Mouse (Mus musculus) kidney, adult 10 weeks (tissue): ENCODE measurements around the gene Olfr845. TPM values are rescaled to one million over a fixed set of nuclear protein-coding genes. Genes with fewer than 3 reads are reported as not detected.

Source experiments
- polyA plus RNA-seq: library from polyadenylated mRNA; stranded (reverse); fragments of 350-450 nt; fragmentation: Illumina TruSeq; extraction: RNeasy Lipid Tissue Mini Kit (QIAGEN cat#74804); gene quantifications from one replicate; pipeline ENCODE4 v1.2.3, GENCODE M21; 2014; ENCODE audit warnings: low read depth, low replicate concordance

Olfr845 gene
- not detected for polyA plus RNA-seq

DNA sequence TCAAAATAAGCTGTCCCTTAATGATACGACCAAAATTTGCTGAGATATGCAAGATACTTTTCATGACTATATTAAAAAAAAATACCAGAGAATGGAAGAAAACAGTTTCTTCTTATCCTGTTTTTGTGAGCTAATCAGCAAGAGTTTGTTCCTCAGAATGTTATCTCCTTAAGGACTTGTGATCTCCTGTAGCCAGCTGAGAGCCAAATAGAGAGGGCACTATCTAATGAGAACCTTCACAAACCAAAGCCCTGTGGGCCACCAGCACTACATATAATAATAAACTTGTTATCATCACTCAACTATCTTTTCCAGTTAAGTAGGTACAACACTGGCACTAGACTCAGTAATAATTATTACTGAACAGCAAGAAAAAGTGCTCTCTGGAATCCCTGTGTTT is at the start of gene Olfr845:
TSS of gene Olfr845 (plus strand) at position 301 of the 400 bp plus-strand sequence.

DNA sequence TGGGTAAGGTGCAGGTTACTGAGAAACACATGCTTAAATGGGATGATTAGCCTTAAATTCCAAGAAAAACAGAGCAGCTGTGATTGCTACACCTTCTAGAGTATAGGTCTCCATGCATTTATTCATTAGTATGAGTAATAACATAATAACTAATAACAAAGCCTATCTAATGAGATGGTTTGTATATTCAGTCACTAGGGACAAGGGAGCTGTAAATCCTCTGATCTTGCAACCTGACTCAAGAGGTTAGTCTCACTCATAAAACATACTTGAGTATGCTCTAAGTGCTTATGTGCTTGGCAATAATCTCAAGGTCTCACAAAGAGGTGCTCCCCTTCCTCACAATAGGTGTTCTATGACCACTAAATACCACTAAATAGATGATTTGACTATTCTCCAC is 20.2 kb upstream of the Olfr845 start, which contains the start of gene Olfr844:
TSS of gene Olfr844 (plus strand) at position 301 of the 400 bp plus-strand sequence.

DNA sequence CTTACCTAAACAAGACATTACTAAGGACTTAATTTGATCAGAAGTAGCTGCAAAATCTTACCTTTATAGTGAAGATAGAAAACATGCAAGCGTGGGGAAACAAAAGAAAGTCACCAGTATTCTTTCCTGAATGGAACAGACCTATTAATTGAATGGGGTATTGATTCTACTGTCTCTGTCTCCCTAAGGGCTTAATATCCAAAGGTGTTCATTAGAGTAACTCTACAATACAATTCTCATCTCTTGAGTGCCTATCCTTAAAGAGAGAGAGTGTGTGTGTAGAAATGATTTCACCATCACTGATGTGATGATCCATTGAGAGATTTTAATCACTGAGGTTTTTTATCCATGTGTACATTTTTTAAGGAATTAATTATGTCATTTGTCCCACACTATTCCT is 27.6 kb downstream of the Olfr845 start, which contains the start of gene Olfr846:
TSS of gene Olfr846 (minus strand) at position 101 of the 400 bp plus-strand sequence.

DNA sequence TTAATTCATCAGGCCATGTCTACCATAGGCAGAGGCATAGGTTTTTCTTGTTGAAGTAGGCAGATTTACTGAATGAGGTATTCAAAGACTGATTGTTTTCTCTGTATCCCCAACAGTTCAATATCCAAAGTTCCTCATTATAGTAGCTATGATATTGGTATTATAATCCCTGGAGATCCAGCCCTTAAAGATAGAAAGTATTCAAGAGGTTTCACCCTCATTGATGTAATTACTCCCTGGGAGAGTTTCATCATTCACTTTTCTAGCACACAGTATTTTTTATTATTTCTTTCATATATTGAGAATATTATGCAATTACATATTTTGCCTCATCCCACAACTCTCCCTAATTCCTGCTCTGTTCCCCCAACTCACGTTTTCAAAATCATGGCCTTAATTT is 42.3 kb downstream of the Olfr845 start, which contains the start of gene Olfr847:
TSS of gene Olfr847 (minus strand) at position 101 of the 400 bp plus-strand sequence.

Other genes with a start within 250 kb of the Olfr845 start
- gene Olfr836, start 216.1 kb upstream of the Olfr845 start, polyA plus RNA-seq: not detected
- not detected for gene Olfr837, start 200.1 kb upstream of the Olfr845 start, polyA plus RNA-seq
- gene Olfr839-ps1, start 159.1 kb upstream of the Olfr845 start, polyA plus RNA-seq: not detected
- not detected for gene Olfr843, start 84.5 kb upstream of the Olfr845 start, polyA plus RNA-seq
- not detected for gene Olfr844, start 20.1 kb upstream of the Olfr845 start, polyA plus RNA-seq
- gene Olfr846, start 27.5 kb downstream of the Olfr845 start, polyA plus RNA-seq: not detected
- not detected for gene Olfr847, start 42.2 kb downstream of the Olfr845 start, polyA plus RNA-seq
- not detected for gene Olfr849, start 103.8 kb downstream of the Olfr845 start, polyA plus RNA-seq
- not detected for gene Olfr850, start 141.8 kb downstream of the Olfr845 start, polyA plus RNA-seq
- gene Olfr851, start 156.8 kb downstream of the Olfr845 start, polyA plus RNA-seq: not detected
- gene Olfr853, start 204.6 kb downstream of the Olfr845 start, polyA plus RNA-seq: not detected
- gene Olfr854, start 230.9 kb downstream of the Olfr845 start, polyA plus RNA-seq: not detected
- gene Olfr855, start 246.2 kb downstream of the Olfr845 start, polyA plus RNA-seq: not detected